Mouse (Mus musculus) heart, embryonic 13.5 days (tissue): ENCODE results near the gene Setd5. TPM values are rescaled to one million over a fixed set of nuclear protein-coding genes. Genes with fewer than 3 reads are reported as not detected.
A peak's percentile ranks its signal among the peaks of the same experiment; 100 is the strongest.

Source experiments
- ATAC-seq: fragments of 200-750 bp; cut with Nextera tagmentation; 2 replicates; pipeline ENCODE4 v1.8.0; 2017; ENCODE audit warnings: moderate TSS enrichment; ENCODE audit not compliant: insufficient number of reproducible peaks, low FRiP score, low TSS enrichment; ENCODE audit errors: extremely low read depth
- H3K27ac ChIP-seq: fragments of 300-500 bp; sonication (generic); replicated peaks from 2 replicates; pipeline ENCODE4 v1.5.1; 2015; ENCODE audit warnings: moderate library complexity, mild to moderate bottlenecking, inconsistent platforms
- H3K27me3 ChIP-seq: fragments of 300-500 bp; sonication (generic); replicated peaks from 2 replicates; pipeline ENCODE4 v1.6.1; 2015; ENCODE audit warnings: mild to moderate bottlenecking, inconsistent platforms
- H3K36me3 ChIP-seq: fragments of 300-500 bp; sonication (generic); 2 replicates; pipeline ENCODE4 v1.6.1; 2015; ENCODE audit warnings: mild to moderate bottlenecking, inconsistent platforms
- H3K4me1 ChIP-seq: fragments of 300-500 bp; sonication (generic); 2 replicates; pipeline ENCODE4 v1.6.1; 2015; ENCODE audit warnings: inconsistent platforms
- H3K4me2 ChIP-seq: fragments of 300-500 bp; sonication (generic); 2 replicates; pipeline ENCODE4 v1.6.1; 2015; ENCODE audit warnings: inconsistent platforms, mild to moderate bottlenecking, moderate library complexity
- H3K4me3 ChIP-seq: fragments of 300-500 bp; sonication (generic); 2 replicates; pipeline ENCODE4 v1.5.1; 2015; ENCODE audit warnings: moderate library complexity, mild to moderate bottlenecking, inconsistent platforms
- H3K9ac ChIP-seq: fragments of 300-500 bp; sonication (generic); 2 replicates; pipeline ENCODE4 v1.6.1; 2015; ENCODE audit warnings: inconsistent platforms, mild to moderate bottlenecking, moderate library complexity
- H3K9me3 ChIP-seq: fragments of 300-500 bp; sonication (generic); 2 replicates; pipeline ENCODE4 v1.6.1; 2016; ENCODE audit warnings: inconsistent platforms
- WGBS: fragments of 180-500 bp; shearing (Covaris S2); methylation state at CpG from one replicate; pipeline ENCODE4 v1.1.7; 2015; ENCODE audit warnings: mixed read lengths; 5-methylcytosine and 5-hydroxymethylcytosine counted together
- polyA plus RNA-seq: library from polyadenylated mRNA; unstranded; fragments of >200 nt; fragmentation: Nextera tagmentation; extraction: Ambion mirVana; gene quantifications from 2 replicates; pipeline ENCODE4 v1.2.1, GENCODE M21; 2015

The Setd5 gene
- polyA plus RNA-seq, 1 experiment from 2014 or later = 49.5 TPM

DNA sequence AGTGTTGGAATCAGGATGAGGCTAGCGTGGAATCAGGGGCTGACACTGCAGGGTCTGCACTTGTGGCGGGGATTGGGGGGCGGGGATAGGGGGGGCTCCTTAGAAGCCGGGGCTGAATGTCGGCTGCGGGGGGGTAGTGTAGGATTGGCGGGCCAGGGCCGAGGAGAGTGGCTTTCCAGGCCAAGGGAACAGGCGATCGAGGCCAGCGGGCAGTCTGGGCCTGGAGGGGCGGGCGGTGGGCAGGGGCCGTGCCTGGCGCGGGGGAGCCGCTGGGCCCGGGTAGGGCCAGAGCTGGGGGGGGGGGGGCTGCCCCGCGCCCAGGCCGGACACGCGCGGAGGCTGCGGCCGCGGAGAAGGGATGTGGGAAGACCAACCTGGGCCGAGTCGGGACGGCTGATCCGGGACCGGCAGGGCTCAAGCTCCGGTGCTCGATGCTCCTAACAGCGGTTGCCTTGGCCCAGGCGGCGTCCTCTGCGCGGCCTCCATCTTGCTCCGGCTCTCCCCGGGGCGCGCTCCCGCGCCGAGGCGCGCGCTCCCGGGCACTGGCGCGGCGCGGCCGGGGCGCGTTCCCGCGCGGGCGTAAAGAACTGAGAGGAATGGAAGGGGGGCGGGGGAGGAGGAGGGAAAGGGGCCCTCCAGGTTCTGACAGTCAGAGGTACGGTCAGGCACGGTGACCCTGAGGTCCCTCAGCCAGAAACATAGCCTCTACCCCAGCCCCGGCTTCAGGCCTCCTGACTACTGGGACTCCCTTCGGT is 117.9 kb downstream of the Setd5 start, which contains the start of gene Lhfpl4:
Lhfpl4 (minus strand) TSS at position 544 of the 755 bp plus-strand sequence.
- ATAC-seq = peak; percentile 19; the same call in 1 of the 2 replicates
- Histone ChIP-seq H3K27ac (no peak within 1 kb of the TSS), H3K4me2 (peak within 1 kb of the TSS; percentile 78), H3K9me3 (no peaks in the 10 kb centered on the region), H3K9ac (peak within 1 kb of the TSS; percentile 62), H3K36me3 (no peaks in the 10 kb centered on the region), H3K4me3 (peak within 1 kb of the TSS; percentile 56), H3K4me1 (peaks cover 13% of the 10 kb centered on the region), H3K27me3 (peaks cover 70% of the 10 kb centered on the region)
- WGBS = 2% methylated on average over 61 of the region's 66 CpGs

DNA sequence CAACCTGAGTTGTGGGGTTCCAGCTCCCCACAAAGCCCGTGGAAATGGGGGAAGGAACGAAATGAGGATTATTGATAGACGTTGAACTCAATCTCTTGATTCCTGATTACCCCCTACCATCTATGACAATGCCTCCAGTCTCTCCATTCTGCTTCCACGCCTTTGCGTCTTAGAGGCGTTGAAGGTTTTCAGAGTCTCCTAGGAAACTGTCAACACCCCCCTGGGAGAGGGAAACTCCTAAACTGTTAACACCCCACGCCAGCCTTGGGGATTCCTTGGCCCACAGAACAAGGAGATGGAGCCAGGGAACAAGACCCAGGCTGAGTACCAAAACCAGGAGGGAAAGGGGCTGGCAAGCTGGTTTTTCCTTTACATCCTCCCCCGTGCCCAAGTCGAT is 118.4 kb downstream of the Setd5 start:
- WGBS = 15% methylated on average over 9 of the region's 9 CpGs
- Histone ChIP-seq H3K9ac (no peak overlapping the region; the same call in 1 of the 2 replicates), H3K36me3 (no peaks in the 10 kb centered on the region), H3K27ac (no peak overlapping the region), H3K9me3 (no peaks in the 10 kb centered on the region), H3K4me3 (peak overlapping the region; percentile 56), H3K4me1 (peaks cover 13% of the 10 kb centered on the region), H3K4me2 (peak overlapping the region; percentile 78), H3K27me3 (peaks cover 70% of the 10 kb centered on the region)
- no peak for ATAC-seq

Other genes starting within 250 kb of the Setd5 start
- gene Srgap3, start 130.1 kb upstream of the Setd5 start, polyA plus RNA-seq = 0.60 and 1.0 TPM in 2 replicates
- 32.2 and 34.9 TPM in 2 replicates for gene Thumpd3, start 31.1 kb upstream of the Setd5 start, polyA plus RNA-seq
- gene Lhfpl4, start 118.0 kb downstream of the Setd5 start, polyA plus RNA-seq = 0.36 and 0.62 TPM in 2 replicates
- 23.5 and 23.6 TPM in 2 replicates for gene Mtmr14, start 160.5 kb downstream of the Setd5 start, polyA plus RNA-seq
- gene Cpne9, start 204.9 kb downstream of the Setd5 start, polyA plus RNA-seq = 0.22 TPM in 1 of 2 replicates, not detected in the other
- gene Brpf1, start 229.8 kb downstream of the Setd5 start, polyA plus RNA-seq = 11.1 and 11.6 TPM in 2 replicates
- gene Ogg1, start 249.6 kb downstream of the Setd5 start, polyA plus RNA-seq = 9.5 and 11.6 TPM in 2 replicates